Mouse (Mus musculus): ENCODE results near the gene Dnmt3c. TPM values are rescaled to one million over a fixed set of nuclear protein-coding genes. Genes with fewer than 3 reads are reported as not detected.
"Not testable (repeated sequence)": the region's sequence is repeated elsewhere in the genome, so short reads cannot be mapped to it uniquely, and the experiment has no call there.

Dnmt3c gene
- polyA plus RNA-seq, 1 experiment from 2014 or later = not detected

DNA sequence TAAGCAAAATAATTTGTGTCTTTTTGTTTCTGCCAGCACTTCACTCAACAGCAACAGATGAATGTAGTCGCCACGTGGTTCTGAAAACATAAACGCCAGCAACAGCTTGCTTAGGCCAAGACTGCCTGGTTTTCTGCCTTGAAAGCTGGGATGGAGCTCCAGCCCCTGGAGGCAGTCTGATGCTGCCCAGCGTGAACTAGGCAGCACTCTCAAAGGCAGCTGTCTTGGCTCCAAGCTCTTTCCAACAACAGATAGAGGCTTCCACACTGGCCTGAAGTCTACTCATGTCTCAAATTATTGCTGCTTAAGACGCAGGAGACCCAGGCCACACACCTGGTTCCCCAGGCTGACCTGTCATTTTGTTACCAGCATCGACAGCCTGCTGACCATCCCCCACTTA is 6.9 kb downstream of the Dnmt3c start:
- Histone ChIP-seq H3K4me1 (ENCODE audit: control insufficient read depth, insufficient read depth, low read length) (no peaks in the 10 kb centered on the region), H3K27ac (replicated peaks; ENCODE audit: low read depth, low read length) (no peak overlapping the region), H3K27me3 (replicated peaks; ENCODE audit: control insufficient read depth, insufficient read depth, low read length) (no peaks in the 10 kb centered on the region), H3K9me3 (ENCODE audit: control insufficient read depth, low read length) (no peaks in the 10 kb centered on the region), H3K9ac (ENCODE audit: low read depth, low read length) (no peak overlapping the region), H3K36me3 (ENCODE audit: control insufficient read depth, insufficient read depth, low read length) (no peaks in the 10 kb centered on the region), H3K4me3 (ENCODE audit: low read depth, low read length) (no peak overlapping the region), H3K4me2 (ENCODE audit: low read depth, low read length) (no peak overlapping the region)
- DNase-seq (ENCODE audit: low spot score) = no peak
- WGBS = 20% methylated on average over 6 of the region's 6 CpGs
- ATAC-seq (ENCODE audit: low read depth) = no peak

- H3K4me1 ChIP-seq (ENCODE audit: control insufficient read depth, insufficient read depth, low read length) = peaks cover 8% of the 10 kb centered on the region; the same call in 1 of the 2 replicates
- H3K4me2 ChIP-seq (ENCODE audit: low read depth, low read length) = no peak overlapping the region
- WGBS = 47% methylated on average over 8 of the region's 8 CpGs
- no peaks in the 10 kb centered on the region for H3K27me3 ChIP-seq (replicated peaks; ENCODE audit: control insufficient read depth, insufficient read depth, low read length)
- no peak overlapping the region for H3K4me3 ChIP-seq (ENCODE audit: low read depth, low read length)
- H3K9me3 ChIP-seq (ENCODE audit: control insufficient read depth, low read length) = no peaks in the 10 kb centered on the region
- no peak overlapping the region for H3K27ac ChIP-seq (replicated peaks; ENCODE audit: low read depth, low read length)
- ATAC-seq (ENCODE audit: low read depth) = peak; percentile 48; the same call in 1 of the 2 replicates
- peak; percentile 61 for DNase-seq (ENCODE audit: low spot score)
- H3K36me3 ChIP-seq (ENCODE audit: control insufficient read depth, insufficient read depth, low read length) = no peaks in the 10 kb centered on the region
- H3K9ac ChIP-seq (ENCODE audit: low read depth, low read length) = no peak overlapping the region
Measured at GRCm38 (mm10) chr2:153710701-153711330, 14.4 kb downstream of the Dnmt3c start.

DNA sequence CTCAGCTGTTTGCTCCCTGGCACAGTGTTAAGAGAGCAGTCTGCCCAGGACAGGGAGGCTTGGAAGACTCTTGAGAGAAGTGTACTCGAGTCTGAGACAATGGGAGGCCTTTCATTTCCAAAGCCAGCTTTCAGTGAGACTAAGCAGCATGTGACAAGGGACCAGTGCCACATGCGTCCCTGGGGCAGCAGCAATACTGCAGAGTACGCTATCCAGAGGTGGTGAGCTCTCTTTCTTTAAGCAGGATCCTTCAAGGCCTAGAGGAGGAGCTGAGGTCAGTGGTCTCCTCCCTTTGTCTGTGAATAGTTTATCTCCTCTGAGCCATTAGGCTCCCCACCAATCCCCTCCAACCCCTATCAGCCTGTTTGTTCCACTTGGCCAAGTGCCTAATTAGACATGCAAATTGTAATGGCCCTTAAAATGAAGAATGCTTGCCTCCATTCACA is 16.2 kb downstream of the Dnmt3c start:
- ATAC-seq (ENCODE audit: low read depth) = peak; percentile 38; the same call in 1 of the 2 replicates
- H3K27me3 ChIP-seq (replicated peaks; ENCODE audit: control insufficient read depth, insufficient read depth, low read length) = no peaks in the 10 kb centered on the region

DNA sequence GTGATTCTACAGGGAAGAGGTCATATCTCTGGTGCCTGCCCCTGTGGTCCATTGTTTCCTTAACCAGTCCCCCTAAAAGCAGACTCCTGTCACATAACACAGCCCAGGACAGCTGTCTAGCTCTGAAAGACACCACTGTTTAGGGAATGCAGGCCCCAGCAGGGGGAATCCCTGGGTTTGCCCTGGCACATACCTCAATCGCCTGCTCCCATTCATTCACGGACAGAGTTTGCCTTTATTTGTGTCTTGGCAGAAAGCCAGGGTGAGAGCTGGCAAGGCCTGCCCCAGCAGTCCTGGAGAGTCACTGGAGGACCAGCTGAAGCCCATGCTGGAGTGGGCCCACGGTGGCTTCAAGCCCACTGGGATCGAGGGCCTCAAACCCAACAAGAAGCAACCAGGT is 16.8 kb downstream of the Dnmt3c start:
- DNase-seq (ENCODE audit: low spot score) (peak; percentile 85), ATAC-seq (ENCODE audit: low read depth) (peak; percentile 88)
- no peaks in the 10 kb centered on the region for H3K9me3 ChIP-seq (ENCODE audit: control insufficient read depth, low read length)
- H3K27me3 ChIP-seq (replicated peaks; ENCODE audit: control insufficient read depth, insufficient read depth, low read length) = no peaks in the 10 kb centered on the region
- no peak overlapping the region for H3K4me3 ChIP-seq (ENCODE audit: low read depth, low read length)
- peaks cover 8% of the 10 kb centered on the region; the same call in 1 of the 2 replicates for H3K4me1 ChIP-seq (ENCODE audit: control insufficient read depth, insufficient read depth, low read length)
- H3K4me2 ChIP-seq (ENCODE audit: low read depth, low read length) = no peak overlapping the region
- no peaks in the 10 kb centered on the region for H3K36me3 ChIP-seq (ENCODE audit: control insufficient read depth, insufficient read depth, low read length)
- peak overlapping the region; percentile 39 for H3K27ac ChIP-seq (replicated peaks; ENCODE audit: low read depth, low read length)
- WGBS = 16% methylated on average over 3 of the region's 4 CpGs
- no peak overlapping the region for H3K9ac ChIP-seq (ENCODE audit: low read depth, low read length)

More for the DNA sequence above, 16.2 kb downstream of the Dnmt3c start:
- Histone ChIP-seq H3K9me3 (ENCODE audit: control insufficient read depth, low read length) (no peaks in the 10 kb centered on the region), H3K4me1 (ENCODE audit: control insufficient read depth, insufficient read depth, low read length) (peaks cover 8% of the 10 kb centered on the region; the same call in 1 of the 2 replicates), H3K36me3 (ENCODE audit: control insufficient read depth, insufficient read depth, low read length) (no peaks in the 10 kb centered on the region), H3K27ac (replicated peaks; ENCODE audit: low read depth, low read length) (peak overlapping the region; percentile 39), H3K4me3 (ENCODE audit: low read depth, low read length) (no peak overlapping the region), H3K4me2 (ENCODE audit: low read depth, low read length) (no peak overlapping the region), H3K9ac (ENCODE audit: low read depth, low read length) (no peak overlapping the region)
- peak; percentile 17 for DNase-seq (ENCODE audit: low spot score)
- 31% methylated on average over 3 of the region's 3 CpGs for WGBS

DNA sequence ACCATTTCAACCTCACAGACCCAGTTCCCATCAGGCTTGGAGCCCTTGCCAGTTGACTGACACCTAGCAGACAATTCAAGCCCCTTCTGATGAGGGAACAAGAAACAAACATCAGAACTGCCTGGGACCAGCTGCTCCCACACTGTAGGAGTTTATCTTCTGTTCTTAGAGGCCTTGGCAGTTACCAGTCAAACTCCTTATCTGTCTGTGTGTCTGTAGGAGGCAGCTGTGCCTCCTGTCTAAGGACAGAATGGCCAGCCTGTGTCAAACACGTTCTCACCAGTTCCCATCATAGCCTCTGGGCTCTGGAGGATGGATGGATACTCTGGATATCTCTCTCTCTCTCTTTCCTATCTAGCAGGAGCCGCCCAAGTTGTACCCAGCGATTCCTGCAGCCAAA is 21.4 kb downstream of the Dnmt3c start:
- WGBS = 93% methylated on average over 3 of the region's 3 CpGs
- not testable (repeated sequence) for H3K27ac ChIP-seq (replicated peaks; ENCODE audit: low read depth, low read length); DNase-seq (ENCODE audit: low spot score); H3K36me3 ChIP-seq (ENCODE audit: control insufficient read depth, insufficient read depth, low read length); H3K27me3 ChIP-seq (replicated peaks; ENCODE audit: control insufficient read depth, insufficient read depth, low read length); H3K4me3 ChIP-seq (ENCODE audit: low read depth, low read length); ATAC-seq (ENCODE audit: low read depth); H3K4me2 ChIP-seq (ENCODE audit: low read depth, low read length); H3K9me3 ChIP-seq (ENCODE audit: control insufficient read depth, low read length); H3K4me1 ChIP-seq (ENCODE audit: control insufficient read depth, insufficient read depth, low read length); H3K9ac ChIP-seq (ENCODE audit: low read depth, low read length)

- H3K27ac ChIP-seq (replicated peaks; ENCODE audit: low read depth, low read length) = no peak overlapping the region
- no peaks in the 10 kb centered on the region for H3K36me3 ChIP-seq (ENCODE audit: control insufficient read depth, insufficient read depth, low read length)
- no peak overlapping the region for H3K9ac ChIP-seq (ENCODE audit: low read depth, low read length)
- no peaks in the 10 kb centered on the region for H3K4me1 ChIP-seq (ENCODE audit: control insufficient read depth, insufficient read depth, low read length)
- H3K27me3 ChIP-seq (replicated peaks; ENCODE audit: control insufficient read depth, insufficient read depth, low read length) = no peaks in the 10 kb centered on the region
- ATAC-seq (ENCODE audit: low read depth) = no peak
- no peak overlapping the region for H3K4me3 ChIP-seq (ENCODE audit: low read depth, low read length)
- no peaks in the 10 kb centered on the region for H3K9me3 ChIP-seq (ENCODE audit: control insufficient read depth, low read length)
- DNase-seq (ENCODE audit: low spot score) = no peak
- H3K4me2 ChIP-seq (ENCODE audit: low read depth, low read length) = no peak overlapping the region
- WGBS = 57% methylated on average over 1 of the region's 1 CpGs
Measured at GRCm38 (mm10) chr2:153723098-153723497, 26.6 kb downstream of the Dnmt3c start.

DNA sequence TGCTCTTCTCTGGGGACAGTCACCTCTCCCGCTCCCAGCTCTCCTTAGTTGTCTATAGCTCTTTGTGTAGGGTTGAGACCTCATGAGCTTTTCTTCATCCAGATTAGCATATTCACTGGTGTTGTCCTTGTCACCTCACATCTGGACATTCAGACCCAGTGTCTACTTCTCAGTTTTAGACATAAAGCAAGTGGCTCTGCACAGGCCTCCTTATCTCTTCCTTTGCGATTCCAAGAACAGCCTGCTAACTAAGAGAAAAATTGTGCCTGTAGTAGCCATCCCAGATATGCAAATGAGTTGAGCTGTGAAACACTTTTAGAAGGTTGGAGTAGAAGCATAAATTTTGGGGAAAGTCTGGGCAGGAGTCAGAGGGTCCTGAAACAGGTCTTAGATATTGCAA is 28.0 kb downstream of the Dnmt3c start:
- Histone ChIP-seq H3K4me2 (ENCODE audit: low read depth, low read length) (no peak overlapping the region), H3K27me3 (replicated peaks; ENCODE audit: control insufficient read depth, insufficient read depth, low read length) (no peaks in the 10 kb centered on the region), H3K9ac (ENCODE audit: low read depth, low read length) (no peak overlapping the region), H3K4me1 (ENCODE audit: control insufficient read depth, insufficient read depth, low read length) (no peaks in the 10 kb centered on the region), H3K27ac (replicated peaks; ENCODE audit: low read depth, low read length) (no peak overlapping the region), H3K4me3 (ENCODE audit: low read depth, low read length) (no peak overlapping the region), H3K9me3 (ENCODE audit: control insufficient read depth, low read length) (no peaks in the 10 kb centered on the region), H3K36me3 (ENCODE audit: control insufficient read depth, insufficient read depth, low read length) (no peaks in the 10 kb centered on the region)
- no peak for DNase-seq (ENCODE audit: low spot score)
- ATAC-seq (ENCODE audit: low read depth) = no peak
- 90% methylated on average over 2 of the region's 2 CpGs for WGBS

DNA sequence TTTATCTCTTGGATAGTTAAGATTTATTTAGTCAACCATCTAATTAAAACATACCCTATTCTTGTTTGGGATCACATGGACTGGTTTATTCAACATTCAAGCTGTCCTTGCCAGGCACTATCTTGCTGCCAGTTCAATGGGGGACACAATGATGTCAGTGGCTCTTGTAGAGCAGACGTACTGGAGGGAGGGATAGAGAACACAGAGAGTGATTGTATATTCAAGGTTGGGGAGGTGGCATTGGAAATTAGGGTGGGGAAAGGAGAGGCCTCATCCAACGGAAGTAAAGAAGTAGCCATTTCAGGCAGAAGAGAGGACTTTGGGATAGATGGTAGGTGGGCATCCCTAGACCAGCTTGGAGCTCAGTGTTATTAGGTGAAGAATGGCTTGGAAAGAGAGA is 28.4 kb downstream of the Dnmt3c start:
- ATAC-seq (ENCODE audit: low read depth) (no peak), DNase-seq (ENCODE audit: low spot score) (no peak)
- H3K4me2 ChIP-seq (ENCODE audit: low read depth, low read length) = no peak overlapping the region
- no peaks in the 10 kb centered on the region for H3K4me1 ChIP-seq (ENCODE audit: control insufficient read depth, insufficient read depth, low read length)
- WGBS = 74% methylated on average over 2 of the region's 2 CpGs
- H3K36me3 ChIP-seq (ENCODE audit: control insufficient read depth, insufficient read depth, low read length) = no peaks in the 10 kb centered on the region
- no peak overlapping the region for H3K27ac ChIP-seq (replicated peaks; ENCODE audit: low read depth, low read length)
- H3K9me3 ChIP-seq (ENCODE audit: control insufficient read depth, low read length) = no peaks in the 10 kb centered on the region
- H3K4me3 ChIP-seq (ENCODE audit: low read depth, low read length) = no peak overlapping the region
- no peaks in the 10 kb centered on the region for H3K27me3 ChIP-seq (replicated peaks; ENCODE audit: control insufficient read depth, insufficient read depth, low read length)
- no peak overlapping the region for H3K9ac ChIP-seq (ENCODE audit: low read depth, low read length)

GRCm38 (mm10) chr2:153725291-153725690 is 28.8 kb downstream of the Dnmt3c start:
- H3K36me3 ChIP-seq (ENCODE audit: control insufficient read depth, insufficient read depth, low read length) = no peaks in the 10 kb centered on the region
- H3K4me2 ChIP-seq (ENCODE audit: low read depth, low read length) = no peak overlapping the region
- no peak overlapping the region for H3K9ac ChIP-seq (ENCODE audit: low read depth, low read length)
- 78% methylated on average over 4 of the region's 4 CpGs for WGBS
- no peaks in the 10 kb centered on the region for H3K27me3 ChIP-seq (replicated peaks; ENCODE audit: control insufficient read depth, insufficient read depth, low read length)
- DNase-seq (ENCODE audit: low spot score) (no peak), ATAC-seq (ENCODE audit: low read depth) (no peak)
- H3K4me1 ChIP-seq (ENCODE audit: control insufficient read depth, insufficient read depth, low read length) = no peaks in the 10 kb centered on the region
- no peak overlapping the region for H3K4me3 ChIP-seq (ENCODE audit: low read depth, low read length)
- no peaks in the 10 kb centered on the region for H3K9me3 ChIP-seq (ENCODE audit: control insufficient read depth, low read length)
- H3K27ac ChIP-seq (replicated peaks; ENCODE audit: low read depth, low read length) = no peak overlapping the region

All from embryonic facial prominence, embryonic 14.5 days (tissue).